Mouse (Mus musculus) MEL (cell line): ENCODE data around the gene Rnase10.

Experiments
- CTCF ChIP-seq, 3 experiments: IDR thresholded peaks in 2 of 3; conservative IDR thresholded peaks in 1 of 3; 2 replicates each; pipeline ENCODE4 v1.5.1; 2011 to 2012; ENCODE audit warnings: low read length in 3 of 3, low read depth in 2 of 3, mild to moderate bottlenecking in 2 of 3, improper control_type of control experiment in 1 of 3, inconsistent platforms in 1 of 3, mixed read lengths in 1 of 3, moderate library complexity in 1 of 3; ENCODE audit not compliant: control insufficient read depth in 1 of 3, insufficient read depth in 1 of 3, poor library complexity in 1 of 3, severe bottlenecking in 1 of 3
- GATA1 ChIP-seq: IDR thresholded peaks from 2 replicates; pipeline ENCODE4 v1.6.1; 2011; ENCODE audit warnings: low read depth, low read length, improper control_type of control experiment
- KAT2A ChIP-seq: conservative IDR thresholded peaks from 2 replicates; pipeline ENCODE4 v1.6.1; 2012; ENCODE audit warnings: low read depth, low read length, improper control_type of control experiment, inconsistent platforms
- MAX ChIP-seq: IDR thresholded peaks from 2 replicates; pipeline ENCODE4 v1.6.1; 2011; ENCODE audit warnings: low read length, improper control_type of control experiment
- MEF2A ChIP-seq: IDR thresholded peaks from 2 replicates; pipeline ENCODE4 v1.6.1; 2014; ENCODE audit warnings: low read depth, mild to moderate bottlenecking, inconsistent platforms, low read length, improper control_type of control experiment; ENCODE audit not compliant: poor library complexity, insufficient replicate concordance, severe bottlenecking; ENCODE audit errors: extremely low read depth
- POLR2AphosphoS5 ChIP-seq: IDR thresholded peaks from 2 replicates; pipeline ENCODE4 v1.6.1; 2012; ENCODE audit warnings: low read depth, borderline replicate concordance, mild to moderate bottlenecking, inconsistent platforms, low read length, moderate library complexity, mixed read lengths
- TBP ChIP-seq: IDR thresholded peaks from 2 replicates; pipeline ENCODE4 v1.8.0; 2011; ENCODE audit warnings: low read depth, low read length, improper control_type of control experiment
- ZC3H11A ChIP-seq: IDR thresholded peaks from 2 replicates; pipeline ENCODE4 v1.6.1; 2012; ENCODE audit warnings: low read depth, mild to moderate bottlenecking, inconsistent platforms, low read length, improper control_type of control experiment
- ZNF384 ChIP-seq: IDR thresholded peaks from 2 replicates; pipeline ENCODE4 v1.6.1; 2012; ENCODE audit warnings: low read depth, mild to moderate bottlenecking, inconsistent platforms, low read length, improper control_type of control experiment

- TF ChIP-seq MEF2A (no peak), CTCF (IDR thresholded peaks at IDR 0.05 in 2 of 3, conservative IDR thresholded peaks at IDR 0.05 in 1 of 3; ENCODE audit: control insufficient read depth in 1 of 3, insufficient read depth in 1 of 3, low read depth in 2 of 3, low read length in 3 of 3, poor library complexity in 1 of 3, severe bottlenecking in 1 of 3) (no peak), ZC3H11A (no peak), MAX (no peak), KAT2A (no peak), ZNF384 (no peak), GATA1 (no peak), POLR2AphosphoS5 (no peak), TBP (no peak)
Measured at GRCm38 (mm10) chr14:50975001-50975400, 32.5 kb upstream of the Rnase10 start.
